Mouse (Mus musculus): ENCODE measurements around the gene Fam43a.

DNA sequence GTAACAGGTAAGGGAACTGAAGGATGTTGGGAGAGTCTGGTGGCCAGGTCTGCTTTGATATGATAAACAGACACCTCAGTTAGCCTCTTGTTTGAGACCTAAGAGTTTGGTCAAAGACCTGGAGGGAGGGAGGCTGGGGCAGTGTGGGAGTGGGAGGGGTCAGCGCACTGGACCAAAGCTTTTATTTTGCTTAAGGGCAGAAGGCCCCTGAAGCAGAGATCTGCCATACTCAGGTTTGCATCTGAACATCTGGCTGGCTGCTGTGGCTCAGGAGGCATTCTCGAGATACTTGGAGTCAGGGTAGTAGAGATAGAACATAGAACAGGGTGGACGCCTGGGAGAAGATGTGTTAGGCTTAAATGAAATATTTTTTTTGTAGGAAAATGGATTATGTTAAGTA, 47.3 kb downstream of the Fam43a start:
- TF ChIP-seq CTCF (IDR thresholded peaks at IDR 0.05; ENCODE audit: extremely low read depth, insufficient read length, insufficient replicate concordance, low read depth, low read length) (no peak), POLR2A (IDR thresholded peaks at IDR 0.05; ENCODE audit: low read depth, low read length) (no peak)

Data from small intestine, adult 2 months (tissue).